Mouse (Mus musculus) thymus, adult 2 months (tissue): ENCODE data around the gene Nme4. TPM values are rescaled to one million over a fixed set of nuclear protein-coding genes. Genes with fewer than 3 reads are reported as not detected.
"Not testable (repeated sequence)": the region's sequence is repeated elsewhere in the genome, so short reads cannot be mapped to it uniquely, and the experiment has no call there.

Experiments
- DNase-seq: peaks from one replicate; pipeline ENCODE4 v3.0.0; 2021
- H3K27ac ChIP-seq: fragments of 200-500 bp; 2 replicates; pipeline ENCODE4 v1.5.1; 2012; ENCODE audit warnings: low read length, control low read depth; ENCODE audit not compliant: control insufficient read depth, insufficient read depth
- H3K27me3 ChIP-seq: fragments of 200-500 bp; 2 replicates; pipeline ENCODE4 v1.6.1; 2012; ENCODE audit warnings: mild to moderate bottlenecking, low read length, moderate library complexity, mixed read lengths; ENCODE audit not compliant: control insufficient read depth, insufficient read depth
- H3K36me3 ChIP-seq: fragments of 200-500 bp; 2 replicates; pipeline ENCODE4 v1.6.1; 2012; ENCODE audit warnings: mild to moderate bottlenecking, low read length, moderate library complexity; ENCODE audit not compliant: control insufficient read depth, insufficient read depth
- H3K4me1 ChIP-seq: fragments of 200-500 bp; replicated peaks from 2 replicates; pipeline ENCODE4 v1.6.1; 2012; ENCODE audit warnings: low read length; ENCODE audit not compliant: control insufficient read depth, insufficient read depth
- H3K4me3 ChIP-seq: fragments of 200-500 bp; 2 replicates; pipeline ENCODE4 v1.5.1; 2012; ENCODE audit warnings: mild to moderate bottlenecking, low read length, control low read depth, moderate library complexity; ENCODE audit not compliant: control insufficient read depth, insufficient read depth
- CTCF ChIP-seq: fragments of 200-500 bp; IDR thresholded peaks from 2 replicates; pipeline ENCODE4 v1.5.1; 2012; ENCODE audit warnings: mild to moderate bottlenecking, control low read depth, low read length, moderate library complexity, borderline replicate concordance; ENCODE audit not compliant: control insufficient read depth, poor library complexity, insufficient read depth; ENCODE audit errors: extremely low read depth
- POLR2A ChIP-seq: fragments of 200-500 bp; IDR thresholded peaks from 2 replicates; pipeline ENCODE4 v1.6.1; 2012; ENCODE audit warnings: mild to moderate bottlenecking, low read length, control low read depth, moderate library complexity; ENCODE audit not compliant: control insufficient read depth, poor library complexity, insufficient read depth; ENCODE audit errors: extremely low read depth
- WGBS: fragments of 180-500 bp; shearing (Covaris S2); methylation state at CpG from one replicate; pipeline ENCODE4 v1.1.7; 2018; 5-methylcytosine and 5-hydroxymethylcytosine counted together
- polyA plus RNA-seq: library from polyadenylated mRNA; depleted of rRNA; stranded (reverse); fragments of >200 nt; gene quantifications from 2 replicates; pipeline ENCODE4 v1.2.3, GENCODE M21; 2012

The Nme4 gene
- polyA plus RNA-seq, 1 experiment = 30.9 TPM

- 92% methylated on average over 4 of the region's 4 CpGs for WGBS
- Histone ChIP-seq H3K27me3 (no peaks in the 10 kb centered on the region), H3K4me1 (no peaks in the 10 kb centered on the region), H3K27ac (no peak overlapping the region), H3K4me3 (no peak overlapping the region), H3K36me3 (no peaks in the 10 kb centered on the region)
- no peak for TF ChIP-seq POLR2A
- TF ChIP-seq CTCF = no peak
- no peak for DNase-seq
Measured at GRCm38 (mm10) chr17:26101478-26101877, 6.1 kb upstream of the Nme4 start.

- Histone ChIP-seq H3K36me3 (no peaks in the 10 kb centered on the region), H3K27ac (no peak overlapping the region), H3K4me3 (no peak overlapping the region), H3K27me3 (no peaks in the 10 kb centered on the region), H3K4me1 (peaks cover 4% of the 10 kb centered on the region)
- WGBS = 64% methylated on average over 2 of the region's 2 CpGs
- no peak for TF ChIP-seq POLR2A
- DNase-seq = no peak
Measured at GRCm38 (mm10) chr17:26100166-26100565, 4.8 kb upstream of the Nme4 start.

DNA sequence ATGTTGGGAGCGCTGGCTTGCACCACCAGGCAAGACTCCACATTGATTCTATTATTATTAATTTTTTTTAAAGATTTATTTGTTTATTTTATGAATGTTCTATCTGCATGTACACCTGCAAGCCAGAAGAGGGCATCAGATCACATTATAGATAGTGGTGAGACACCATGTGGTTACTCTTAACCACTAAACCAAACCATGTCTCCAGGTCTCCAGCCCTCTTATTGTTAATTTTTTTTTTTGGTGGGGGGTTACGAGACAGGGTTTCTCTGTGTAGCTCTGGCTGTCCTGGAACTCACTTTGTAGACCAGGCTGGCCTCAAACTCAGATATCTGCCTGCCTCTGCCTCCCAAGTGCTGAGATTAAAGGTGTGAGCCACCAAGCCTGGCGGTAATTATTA lies 3.9 kb upstream of the Nme4 start:
- H3K4me3 ChIP-seq, H3K36me3 ChIP-seq, H3K27me3 ChIP-seq, DNase-seq, H3K27ac ChIP-seq: not testable (repeated sequence)
- WGBS = 51% methylated on average over 3 of the region's 3 CpGs
- peaks cover 13% of the 10 kb centered on the region for H3K4me1 ChIP-seq

DNA sequence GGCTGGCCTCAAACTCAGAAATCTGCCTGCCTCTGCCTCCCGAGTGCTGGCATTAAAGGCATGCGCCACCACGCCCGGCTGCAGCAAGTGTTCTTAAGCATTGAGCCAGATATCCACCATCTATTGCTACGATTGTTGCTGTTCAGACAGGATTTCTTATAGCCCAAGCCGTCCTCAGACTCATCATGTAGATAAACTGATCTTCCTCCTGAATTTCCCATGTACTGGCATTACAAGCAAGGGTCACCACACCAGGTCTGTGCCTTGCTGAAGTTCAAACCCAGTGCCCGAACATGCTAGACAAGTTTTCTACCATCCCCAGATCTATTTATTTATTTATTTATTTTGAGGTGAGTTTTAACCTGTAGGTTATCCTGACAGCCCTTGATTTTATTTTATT lies 3.1 kb upstream of the Nme4 start:
- TF ChIP-seq CTCF (no peak), POLR2A (no peak)
- H3K4me1 ChIP-seq = peaks cover 17% of the 10 kb centered on the region
- H3K27ac ChIP-seq = no peak overlapping the region
- no peaks in the 10 kb centered on the region for H3K27me3 ChIP-seq
- H3K4me3 ChIP-seq = no peak overlapping the region
- H3K36me3 ChIP-seq = no peaks in the 10 kb centered on the region
- no peak for DNase-seq
- WGBS = 96% methylated on average over 7 of the region's 7 CpGs

GRCm38 (mm10) chr17:26094531-26095110 lies 781 bp downstream of the Nme4 start:
- Histone ChIP-seq H3K4me3 (peak overlapping the region; percentile 49), H3K27ac (no peak overlapping the region), H3K4me1 (peaks cover 17% of the 10 kb centered on the region), H3K27me3 (no peaks in the 10 kb centered on the region), H3K36me3 (no peaks in the 10 kb centered on the region)
- DNase-seq = no peak
- no peak for TF ChIP-seq POLR2A
- TF ChIP-seq CTCF = no peak
- WGBS = 59% methylated on average over 9 of the region's 9 CpGs

GRCm38 (mm10) chr17:26089905-26090632 lies 5.3 kb downstream of the Nme4 start, which contains the start of gene Decr2:
TSS of gene Decr2 (minus strand) at chr17:26090337.
- TF ChIP-seq CTCF (peak; percentile 82; the same call in 1 of the 2 replicates), POLR2A (no peak)
- Histone ChIP-seq H3K27me3 (no peaks in the 10 kb centered on the region), H3K4me3 (peak within 1 kb of the TSS; percentile 79), H3K4me1 (peaks cover 12% of the 10 kb centered on the region), H3K27ac (no peak within 1 kb of the TSS), H3K36me3 (no peaks in the 10 kb centered on the region)
- peak; percentile 84 for DNase-seq
- WGBS = 1% methylated on average over 32 of the region's 32 CpGs

DNA sequence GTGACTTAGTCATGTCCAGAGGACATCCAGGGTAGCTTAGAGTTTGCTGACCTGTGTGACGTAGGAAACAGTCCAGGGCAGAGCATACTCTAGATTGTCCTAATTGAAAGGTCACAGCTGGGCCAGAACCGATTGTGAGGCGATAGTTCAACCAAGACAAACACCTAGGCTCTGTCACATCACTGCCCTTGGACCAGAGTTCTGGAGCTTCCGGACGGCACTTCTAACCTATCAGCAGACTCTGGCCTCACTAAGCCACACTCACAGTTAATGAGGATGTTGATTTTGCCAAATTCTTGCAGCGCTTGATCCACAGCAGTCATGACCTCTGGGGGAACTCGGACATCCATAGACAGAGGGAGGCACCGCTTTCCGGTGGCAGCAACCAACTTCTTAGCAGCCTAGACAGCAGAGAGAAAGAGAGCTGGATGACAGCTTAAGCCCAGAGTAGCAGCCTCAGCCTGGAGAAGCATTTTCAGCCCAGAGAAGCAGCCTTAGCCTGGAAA lies 8.3 kb downstream of the Nme4 start:
- Histone ChIP-seq H3K27me3 (no peaks in the 10 kb centered on the region), H3K4me3 (no peak overlapping the region), H3K27ac (no peak overlapping the region), H3K4me1 (no peaks in the 10 kb centered on the region), H3K36me3 (no peaks in the 10 kb centered on the region)
- no peak for DNase-seq
- WGBS = 95% methylated on average over 9 of the region's 9 CpGs
- TF ChIP-seq POLR2A (no peak), CTCF (no peak)
